In genomic region chr6:148946881-148947405, GRCm38 (mm10) we compare ENCODE assay signal across 8 mouse cellular contexts. TPM values are rescaled to one million over a fixed set of nuclear protein-coding genes. Genes with fewer than 3 reads are reported as not detected.
DNase-seq lines count a peak whose midpoint lies in the region; ATAC-seq and TF ChIP-seq lines count a peak whose summit lies in the region.

No protein-coding gene starts in this region.

- no peak for TF ChIP-seq CTCF in kidney, postnatal 0 days (IDR thresholded peaks at IDR 0.05; ENCODE audit: low read depth)
- TF ChIP-seq CTCF in midbrain, postnatal 0 days (IDR thresholded peaks at IDR 0.05), result no peak

- no peak for DNase-seq in kidney, postnatal 0 days (ENCODE audit: low spot score)
- no peak for DNase-seq in kidney, postnatal 25 days
- peak; percentile 53 for DNase-seq in embryo, embryonic 11 days
- peak; percentile 4 for DNase-seq in midbrain, postnatal 0 days (ENCODE audit: low spot score)
- DNase-seq in urinary bladder, postnatal 14 days (ENCODE audit: low spot score), result no peak
- DNase-seq in left cerebral cortex, postnatal 25 days (ENCODE audit: low spot score in 2 of 2), result no peak
- DNase-seq in urinary bladder, adult 18-20 months (ENCODE audit: low spot score in 2 of 2), result no peak

- H3K4me1 ChIP-seq in kidney, postnatal 0 days (replicated peaks; ENCODE audit: insufficient read depth, low read length), result 0 out of 2 replicates have a peak, but pooled peaks cover 5% of the 10 kb centered on the region
- H3K4me1 ChIP-seq in intestine, embryonic 16.5 days (ENCODE audit: control insufficient read depth, insufficient read depth, low read length), result peaks cover 10% of the 10 kb centered on the region
- 0 out of 2 replicates have a peak, but pooled peaks cover 3% of the 10 kb centered on the region for H3K4me1 ChIP-seq in midbrain, postnatal 0 days (ENCODE audit: insufficient read depth, low read length)

- no peaks in the 10 kb centered on the region for H3K27me3 ChIP-seq in kidney, postnatal 0 days (ENCODE audit: insufficient read depth, low read length)
- H3K27me3 ChIP-seq in intestine, embryonic 16.5 days (replicated peaks; ENCODE audit: control insufficient read depth, insufficient read depth, low read length), result no peaks in the 10 kb centered on the region
- H3K27me3 ChIP-seq in midbrain, postnatal 0 days (ENCODE audit: insufficient read depth, low read length), result no peaks in the 10 kb centered on the region

- peak overlapping the region; percentile 97 for H3K27ac ChIP-seq in kidney, postnatal 0 days
- H3K27ac ChIP-seq in intestine, embryonic 16.5 days (ENCODE audit: low read length), result peak overlapping the region; percentile 66
- H3K27ac ChIP-seq in midbrain, postnatal 0 days (ENCODE audit: low read depth, low read length), result 0 out of 2 replicates have a peak overlapping the region, but pooled peaks have one; percentile 26

- WGBS in kidney, postnatal 0 days, result 13% methylated on average over 11 of the region's 11 CpGs
- WGBS in intestine, embryonic 16.5 days, result 32% methylated on average over 11 of the region's 11 CpGs
- 24% methylated on average over 11 of the region's 11 CpGs for WGBS in midbrain, postnatal 0 days

- no peaks in the 10 kb centered on the region for H3K36me3 ChIP-seq in kidney, postnatal 0 days (ENCODE audit: insufficient read depth, low read length)
- no peaks in the 10 kb centered on the region for H3K36me3 ChIP-seq in intestine, embryonic 16.5 days (ENCODE audit: control insufficient read depth, insufficient read depth, low read length)
- H3K36me3 ChIP-seq in midbrain, postnatal 0 days (ENCODE audit: insufficient read depth, low read length), result no peaks in the 10 kb centered on the region

- intact Hi-C loops in left cerebral cortex, postnatal 25 days (cut with DNase I), result loop anchor here (5.0 kb wide), 1 partner anchor 155 kb away; the partner anchor contains the start of gene Dennd5b

- peak overlapping the region; percentile 94 for H3K4me2 ChIP-seq in kidney, postnatal 0 days (ENCODE audit: low read length)
- peak overlapping the region; percentile 50 for H3K4me2 ChIP-seq in intestine, embryonic 16.5 days (ENCODE audit: low read depth, low read length)
- peak overlapping the region; percentile 97 for H3K4me2 ChIP-seq in midbrain, postnatal 0 days (ENCODE audit: low read depth, low read length, poor library complexity, severe bottlenecking)

- ATAC-seq in kidney, postnatal 0 days (replicated peaks; ENCODE audit: low FRiP score, low read depth), result no peak
- ATAC-seq in intestine, embryonic 16.5 days, result peak; percentile 10
- no peak for ATAC-seq in midbrain, postnatal 0 days (ENCODE audit: low FRiP score)

- H3K9ac ChIP-seq in kidney, postnatal 0 days (ENCODE audit: low read depth, low read length), result peak overlapping the region; percentile 94
- H3K9ac ChIP-seq in intestine, embryonic 16.5 days (ENCODE audit: low read depth, low read length), result peak overlapping the region; percentile 52
- H3K9ac ChIP-seq in midbrain, postnatal 0 days (replicated peaks; ENCODE audit: low read length, poor library complexity, severe bottlenecking), result peak overlapping the region; percentile 50; the same call in 1 of the 2 replicates

- H3K9me3 ChIP-seq in kidney, postnatal 0 days (replicated peaks; ENCODE audit: low read length), result no peaks in the 10 kb centered on the region
- H3K9me3 ChIP-seq in intestine, embryonic 16.5 days (ENCODE audit: control insufficient read depth, low read length), result no peaks in the 10 kb centered on the region
- H3K9me3 ChIP-seq in midbrain, postnatal 0 days (ENCODE audit: low read length), result no peaks in the 10 kb centered on the region

- peak overlapping the region; percentile 87 for H3K4me3 ChIP-seq in kidney, postnatal 0 days (replicated peaks; ENCODE audit: low read depth, low read length)
- H3K4me3 ChIP-seq in intestine, embryonic 16.5 days (ENCODE audit: low read length), result peak overlapping the region; percentile 95
- peak overlapping the region; percentile 81 for H3K4me3 ChIP-seq in midbrain, postnatal 0 days (ENCODE audit: low read depth, low read length)

RNA-seq across cellular contexts. Expression of gene Sinhcaf, which starts 0.7 kb away (rescaled TPM):
- polyA plus RNA-seq in kidney, postnatal 0 days (2015; fragmentation: Nextera tagmentation; extraction: Ambion mirVana), result 103 and 107 TPM in 2 replicates
- polyA plus RNA-seq in intestine, embryonic 16.5 days (2015; fragmentation: Nextera tagmentation; extraction: Ambion mirVana), result 76.8 and 88.5 TPM in 2 replicates
- total RNA-seq in midbrain, postnatal 0 days (2014; rRNA removed), result 10.4 and 10.5 TPM in 2 replicates
- polyA plus RNA-seq in midbrain, postnatal 0 days (2015; fragmentation: Nextera tagmentation; extraction: Ambion mirVana), result 7.3 and 9.3 TPM in 2 replicates
- total RNA-seq in left cerebral cortex, postnatal 25 days (2021), result 1 to 10 TPM; 3.1 to 3.8 TPM

RNA-seq across cellular contexts. Expression of gene Caprin2, which starts 50.9 kb away (rescaled TPM):
- 10.1 and 12.6 TPM in 2 replicates for polyA plus RNA-seq in kidney, postnatal 0 days (2015; fragmentation: Nextera tagmentation; extraction: Ambion mirVana)
- 12.1 and 14.1 TPM in 2 replicates for polyA plus RNA-seq in intestine, embryonic 16.5 days (2015; fragmentation: Nextera tagmentation; extraction: Ambion mirVana)
- 13.6 and 18.0 TPM in 2 replicates for total RNA-seq in midbrain, postnatal 0 days (2014; rRNA removed)
- 5.9 and 6.5 TPM in 2 replicates for polyA plus RNA-seq in midbrain, postnatal 0 days (2015; fragmentation: Nextera tagmentation; extraction: Ambion mirVana)
- 1 to 10 TPM; 6.3 to 7.5 TPM for total RNA-seq in left cerebral cortex, postnatal 25 days (2021)

Comparison
In these comparisons a context has a peak if more than half of its experiments do, and no peak if none do; other contexts are left out.
1. DNase-seq: peak in embryo, embryonic 11 days (single experiment) and midbrain, postnatal 0 days (single experiment); none in kidney, postnatal 0 days (single experiment), kidney, postnatal 25 days (0 of 2), urinary bladder, postnatal 14 days (single experiment), left cerebral cortex, postnatal 25 days (0 of 2) and urinary bladder, adult 18-20 months (0 of 2).
2. H3K27ac ChIP-seq: peak in every context shown above with its lines; median percentile 97 in kidney, postnatal 0 days; 66 in intestine, embryonic 16.5 days; 26 in midbrain, postnatal 0 days.
3. Peak in every context shown above with its lines, with median percentiles within 50 percentile points of each other: H3K4me2 ChIP-seq, H3K4me3 ChIP-seq and H3K9ac ChIP-seq.